Mouse (Mus musculus): Measurements from ENCODE around the gene Ranbp9. TPM values are rescaled to one million over a fixed set of nuclear protein-coding genes. Genes with fewer than 3 reads are reported as not detected.

Ranbp9 gene
- 17.6 TPM for polyA plus RNA-seq (2012; fragmentation: generic; extraction: Trizol)
- long read RNA-seq, experiment 1, partial matches to known transcripts, result 0 of 4 reads
- long read RNA-seq, experiment 1, other reads (novel, unspliced or antisense), result 4 of 4 reads
- long read RNA-seq, experiment 2, partial matches to known transcripts, result 0 of 1 reads
- long read RNA-seq, experiment 2, other reads (novel, unspliced or antisense), result 1 of 1 reads

- Histone ChIP-seq H3K4me3 (ENCODE audit: insufficient read depth, poor library complexity, severe bottlenecking) (peak within 1 kb of the TSS; percentile 65), H3K79me3 (ENCODE audit: low read depth) (peaks cover 41% of the 10 kb centered on the region), H3K79me2 (ENCODE audit: control insufficient read depth, insufficient read depth) (peaks cover 46% of the 10 kb centered on the region), H3ac (ENCODE audit: control insufficient read depth, insufficient read length, low read depth) (peak within 1 kb of the TSS; percentile 91), H3K36me3 (ENCODE audit: control insufficient read depth, insufficient read depth) (no peaks in the 10 kb centered on the region), H3K27me3 (ENCODE audit: control insufficient read depth, insufficient read depth, insufficient read length) (no peaks in the 10 kb centered on the region)
- TF ChIP-seq MAX (IDR thresholded peaks at IDR 0.05), result no peak
- peak; percentile 37 for TF ChIP-seq CTCF (IDR thresholded peaks at IDR 0.05; ENCODE audit: control insufficient read depth, insufficient read depth, insufficient read length)
Measured at GRCm38 (mm10) chr13:43480957-43481858, at the start of gene Ranbp9. TSS of gene Ranbp9 (minus strand) at chr13:43481282.

GRCm38 (mm10) chr13:43530129-43530831, 49.2 kb upstream of the Ranbp9 start:
- no peak for TF ChIP-seq MYOG (IDR thresholded peaks at IDR 0.05; ENCODE audit: control insufficient read depth, extremely low read depth, insufficient read length)
- TF ChIP-seq CEBPB (IDR thresholded peaks at IDR 0.05; ENCODE audit: low read depth), result no peak
- no peak for TF ChIP-seq CTCF (IDR thresholded peaks at IDR 0.05; ENCODE audit: control insufficient read depth, insufficient read depth, insufficient read length)
- no peak for TF ChIP-seq FOSL1 (IDR thresholded peaks at IDR 0.05; ENCODE audit: insufficient read depth, low read length, poor library complexity, severe bottlenecking)
- TF ChIP-seq USF1 (IDR thresholded peaks at IDR 0.05; ENCODE audit: low read depth), result no peak
- no peak for TF ChIP-seq MYOD1 (IDR thresholded peaks at IDR 0.05; ENCODE audit: control insufficient read depth, insufficient read length, low read depth)
- no peak for TF ChIP-seq MAX (IDR thresholded peaks at IDR 0.05)
- H3K27me3 ChIP-seq (ENCODE audit: control insufficient read depth, insufficient read depth, insufficient read length), result no peaks in the 10 kb centered on the region
- H3K79me3 ChIP-seq (ENCODE audit: low read depth), result no peaks in the 10 kb centered on the region
- no peak overlapping the region for H3K4me3 ChIP-seq (ENCODE audit: insufficient read depth, poor library complexity, severe bottlenecking)
- no peaks in the 10 kb centered on the region for H3K36me3 ChIP-seq (ENCODE audit: control insufficient read depth, insufficient read depth)
- no peak overlapping the region for H3ac ChIP-seq (ENCODE audit: control insufficient read depth, insufficient read length, low read depth)
- H3K79me2 ChIP-seq (ENCODE audit: control insufficient read depth, insufficient read depth), result no peaks in the 10 kb centered on the region

- H3K79me3 ChIP-seq (ENCODE audit: low read depth), result no peaks in the 10 kb centered on the region
- H3K4me3 ChIP-seq (ENCODE audit: insufficient read depth, poor library complexity, severe bottlenecking), result no peak overlapping the region
- no peaks in the 10 kb centered on the region for H3K27me3 ChIP-seq (ENCODE audit: control insufficient read depth, insufficient read depth, insufficient read length)
- no peak for TF ChIP-seq FOSL1 (IDR thresholded peaks at IDR 0.05; ENCODE audit: insufficient read depth, low read length, poor library complexity, severe bottlenecking)
- no peak for TF ChIP-seq MAX (IDR thresholded peaks at IDR 0.05)
- TF ChIP-seq CEBPB (IDR thresholded peaks at IDR 0.05; ENCODE audit: low read depth), result no peak
- TF ChIP-seq MYOG (IDR thresholded peaks at IDR 0.05; ENCODE audit: control insufficient read depth, extremely low read depth, insufficient read length), result no peak
- no peak for TF ChIP-seq MYOD1 (IDR thresholded peaks at IDR 0.05; ENCODE audit: control insufficient read depth, insufficient read length, low read depth)
- TF ChIP-seq CTCF (IDR thresholded peaks at IDR 0.05; ENCODE audit: control insufficient read depth, insufficient read depth, insufficient read length), result no peak
- TF ChIP-seq USF1 (IDR thresholded peaks at IDR 0.05; ENCODE audit: low read depth), result no peak
- no peaks in the 10 kb centered on the region for H3K79me2 ChIP-seq (ENCODE audit: control insufficient read depth, insufficient read depth)
- no peaks in the 10 kb centered on the region for H3K36me3 ChIP-seq (ENCODE audit: control insufficient read depth, insufficient read depth)
- H3ac ChIP-seq (ENCODE audit: control insufficient read depth, insufficient read length, low read depth), result no peak overlapping the region
Measured at GRCm38 (mm10) chr13:43526289-43526688, 45.2 kb upstream of the Ranbp9 start.

GRCm38 (mm10) chr13:43525363-43526134, 44.5 kb upstream of the Ranbp9 start:
- no peak overlapping the region for H3K4me3 ChIP-seq (ENCODE audit: insufficient read depth, poor library complexity, severe bottlenecking)
- H3K79me2 ChIP-seq (ENCODE audit: control insufficient read depth, insufficient read depth), result no peaks in the 10 kb centered on the region
- no peak for TF ChIP-seq CTCF (IDR thresholded peaks at IDR 0.05; ENCODE audit: control insufficient read depth, insufficient read depth, insufficient read length)
- no peak for TF ChIP-seq MYOD1 (IDR thresholded peaks at IDR 0.05; ENCODE audit: control insufficient read depth, insufficient read length, low read depth)
- no peak for TF ChIP-seq CEBPB (IDR thresholded peaks at IDR 0.05; ENCODE audit: low read depth)
- TF ChIP-seq USF1 (IDR thresholded peaks at IDR 0.05; ENCODE audit: low read depth), result no peak
- no peak for TF ChIP-seq MYOG (IDR thresholded peaks at IDR 0.05; ENCODE audit: control insufficient read depth, extremely low read depth, insufficient read length)
- no peak for TF ChIP-seq FOSL1 (IDR thresholded peaks at IDR 0.05; ENCODE audit: insufficient read depth, low read length, poor library complexity, severe bottlenecking)
- no peak for TF ChIP-seq MAX (IDR thresholded peaks at IDR 0.05)
- H3K27me3 ChIP-seq (ENCODE audit: control insufficient read depth, insufficient read depth, insufficient read length), result no peaks in the 10 kb centered on the region
- H3ac ChIP-seq (ENCODE audit: control insufficient read depth, insufficient read length, low read depth), result no peak overlapping the region
- H3K36me3 ChIP-seq (ENCODE audit: control insufficient read depth, insufficient read depth), result no peaks in the 10 kb centered on the region
- H3K79me3 ChIP-seq (ENCODE audit: low read depth), result no peaks in the 10 kb centered on the region

All from C2C12 (cell line).